Mouse (Mus musculus): ENCODE measurements around the gene Lsamp.
A peak's percentile ranks its signal among the peaks of the same experiment; 100 is the strongest.

The Lsamp gene

GRCm38 (mm10) chr16:41242841-41243240 lies 1258.7 kb downstream of the Lsamp start:
- DNase-seq (ENCODE audit: low spot score): no peak

DNA sequence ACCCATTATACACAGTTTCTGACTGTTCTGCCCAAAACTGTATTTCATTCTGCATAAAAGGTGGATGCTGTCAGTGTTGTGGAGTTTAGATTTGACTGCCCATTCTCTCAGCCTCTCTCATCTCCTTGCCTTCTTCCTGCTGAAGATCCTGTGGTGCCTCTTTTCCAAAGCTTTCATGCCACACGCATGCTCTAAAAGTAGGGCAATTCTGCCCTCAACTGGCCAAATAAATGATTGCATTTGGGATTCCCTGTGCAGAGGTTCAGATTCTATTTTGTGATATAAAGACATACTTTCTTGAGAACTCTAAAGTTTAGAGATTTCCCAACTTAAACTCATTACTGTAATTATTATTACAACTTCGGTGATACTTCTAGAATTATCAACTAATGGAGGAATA lies 1260.5 kb downstream of the Lsamp start:
- peak; percentile 83 for DNase-seq (ENCODE audit: low spot score)

- peak; percentile 85 for DNase-seq (ENCODE audit: low spot score)
Observed at GRCm38 (mm10) chr16:41258145-41259035, 1274.2 kb downstream of the Lsamp start.

DNA sequence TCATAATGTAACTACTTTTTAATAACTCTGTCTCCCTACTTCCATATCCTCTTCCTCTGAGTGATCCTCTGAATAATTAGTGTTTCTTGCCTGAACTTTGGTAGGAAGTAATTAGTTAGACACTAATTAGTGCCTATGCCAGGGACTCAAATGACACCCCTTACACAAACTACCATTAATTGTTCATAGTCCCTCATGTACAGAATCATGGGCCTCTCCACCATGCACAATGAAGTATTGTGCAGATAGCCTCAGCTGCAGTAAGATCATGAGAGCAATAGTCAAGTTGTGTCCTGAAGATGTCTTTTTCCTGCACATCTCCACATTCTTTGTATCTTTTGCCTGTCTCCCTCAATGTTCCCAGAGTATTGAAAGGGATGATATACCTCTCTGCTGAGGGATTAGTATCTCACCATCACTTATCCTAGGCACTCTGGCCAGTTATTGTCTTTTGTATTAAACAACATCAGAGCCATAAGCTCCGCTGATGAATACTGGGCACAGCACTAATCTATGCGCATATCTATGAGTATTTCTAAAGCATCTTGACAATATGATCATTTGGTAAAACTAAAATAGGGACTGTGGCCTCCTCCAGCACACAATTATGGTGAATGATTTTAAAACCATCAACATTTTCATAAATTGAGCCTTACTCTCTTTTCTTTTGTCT lies 1292.0 kb downstream of the Lsamp start:
- no peak for DNase-seq (ENCODE audit: low spot score)

GRCm38 (mm10) chr16:41317992-41318391 lies 1333.8 kb downstream of the Lsamp start:
- DNase-seq (ENCODE audit: low spot score): no peak

DNA sequence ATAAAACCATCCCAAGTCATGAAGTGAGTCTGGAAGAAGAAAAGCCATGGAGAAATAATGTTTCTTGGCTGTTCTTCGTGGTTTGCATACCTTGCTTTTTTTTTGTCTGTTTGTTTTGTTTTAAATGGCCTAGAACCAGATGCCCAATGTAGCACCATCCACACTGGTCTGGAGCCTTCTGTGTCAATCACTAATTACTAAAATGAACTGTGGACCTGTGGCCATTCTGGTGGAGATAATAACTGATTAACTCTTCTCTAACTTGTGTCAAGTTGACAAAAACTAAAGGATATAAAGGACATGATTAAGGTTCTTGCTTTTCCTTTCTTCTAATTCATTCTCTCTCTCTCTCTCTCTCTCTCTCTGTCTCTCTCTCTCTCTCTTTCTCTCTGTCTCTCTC lies 1359.3 kb downstream of the Lsamp start:
- no peak for DNase-seq (ENCODE audit: low spot score)

DNA sequence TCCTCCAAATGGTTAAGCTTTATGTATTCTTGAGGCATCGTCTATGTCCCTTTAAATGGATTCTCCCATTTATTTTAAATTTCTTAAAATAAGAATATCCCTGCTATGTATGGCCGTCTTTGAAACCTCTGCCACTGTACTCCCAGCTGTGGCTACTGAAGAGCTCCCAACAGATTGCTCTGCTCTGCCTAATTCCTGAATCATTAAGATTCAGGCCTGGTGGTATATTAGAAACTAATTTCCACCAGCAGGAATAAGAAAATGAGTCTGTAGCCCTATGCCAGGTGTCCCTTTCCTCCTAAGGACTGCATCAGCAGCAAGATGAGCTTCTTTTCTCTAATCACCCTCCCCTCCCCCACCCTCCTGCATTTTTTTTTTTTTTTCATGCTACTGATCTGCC lies 1381.0 kb downstream of the Lsamp start:
- DNase-seq (ENCODE audit: low spot score): no peak

DNA sequence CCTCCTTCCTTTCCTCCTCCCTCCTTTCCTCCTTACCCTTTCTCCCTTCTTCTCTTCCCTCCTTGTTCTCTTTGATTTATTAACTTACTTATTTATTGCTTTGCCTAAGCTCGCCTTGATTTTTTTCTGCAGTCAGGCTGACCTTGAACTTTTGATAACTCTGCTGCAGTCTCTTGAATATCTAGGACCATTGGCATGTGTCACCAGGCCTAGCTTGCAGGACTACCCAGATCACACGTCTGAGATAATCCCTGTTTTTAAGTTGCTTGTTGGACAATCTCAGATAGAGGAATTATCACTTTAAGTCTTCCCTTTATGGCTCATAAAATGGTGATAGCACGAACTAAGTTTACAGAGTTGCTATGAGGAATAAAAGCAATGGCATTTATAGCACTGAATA lies 1399.5 kb downstream of the Lsamp start:
- no peak for DNase-seq (ENCODE audit: low spot score)

DNA sequence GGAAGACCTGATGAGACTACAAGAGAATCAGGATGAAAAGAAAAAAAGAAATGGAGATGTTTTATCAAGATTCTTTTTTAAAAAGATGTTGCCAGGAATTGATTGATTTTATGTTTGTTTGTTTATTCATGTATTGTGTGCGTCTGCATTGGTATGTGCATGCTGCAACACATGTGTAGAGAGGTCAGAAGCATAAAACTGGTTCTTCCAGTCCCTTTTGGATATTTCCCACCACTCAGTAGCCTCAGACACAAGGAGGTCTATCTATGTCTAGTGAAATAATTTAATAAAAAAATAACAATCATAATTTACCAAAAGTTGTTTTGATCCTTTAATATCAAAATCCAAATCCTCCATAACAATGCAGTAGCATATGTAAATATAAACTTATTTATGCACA lies 1400.1 kb downstream of the Lsamp start:
- no peak for DNase-seq (ENCODE audit: low spot score)

DNA sequence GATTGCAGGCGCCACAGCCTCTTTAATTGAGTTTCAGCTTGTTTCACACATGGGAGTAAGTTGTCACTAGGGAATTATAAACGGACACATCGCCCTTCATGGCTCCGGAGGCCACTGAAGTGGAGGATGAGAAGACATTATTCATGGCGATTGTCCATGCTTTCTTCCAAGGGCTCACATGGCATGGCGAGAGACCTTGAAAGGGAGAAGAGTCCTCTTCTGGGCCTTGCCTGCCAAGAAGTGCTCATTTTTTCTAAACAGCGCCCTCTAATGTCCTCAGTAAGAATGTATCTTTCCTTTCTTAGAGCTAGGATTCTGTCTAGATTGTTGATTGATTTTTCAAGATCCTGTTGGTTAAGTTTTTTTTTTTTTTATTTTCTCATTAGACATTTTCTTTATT lies 1424.7 kb downstream of the Lsamp start:
- peak; percentile 17 for DNase-seq (ENCODE audit: low spot score)

DNA sequence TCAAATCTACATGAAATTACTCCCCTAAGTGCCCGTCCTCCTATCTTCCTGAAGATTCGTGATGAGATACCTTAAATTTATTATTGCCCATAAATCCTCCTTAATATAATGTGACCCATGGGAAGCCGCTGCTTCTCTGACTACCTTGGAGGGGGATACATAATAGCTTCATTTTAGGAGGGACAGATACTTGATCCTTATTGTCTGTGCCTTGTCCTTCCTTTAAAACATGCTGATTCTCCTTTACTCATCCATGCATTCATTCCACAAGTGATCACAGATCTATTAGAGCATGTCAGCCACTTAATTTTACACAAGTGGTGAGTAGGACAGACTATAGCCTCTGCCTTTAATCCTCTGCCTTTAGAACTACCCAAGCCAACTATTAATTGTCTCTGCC lies 1426.5 kb downstream of the Lsamp start:
- no peak for DNase-seq (ENCODE audit: low spot score)

DNA sequence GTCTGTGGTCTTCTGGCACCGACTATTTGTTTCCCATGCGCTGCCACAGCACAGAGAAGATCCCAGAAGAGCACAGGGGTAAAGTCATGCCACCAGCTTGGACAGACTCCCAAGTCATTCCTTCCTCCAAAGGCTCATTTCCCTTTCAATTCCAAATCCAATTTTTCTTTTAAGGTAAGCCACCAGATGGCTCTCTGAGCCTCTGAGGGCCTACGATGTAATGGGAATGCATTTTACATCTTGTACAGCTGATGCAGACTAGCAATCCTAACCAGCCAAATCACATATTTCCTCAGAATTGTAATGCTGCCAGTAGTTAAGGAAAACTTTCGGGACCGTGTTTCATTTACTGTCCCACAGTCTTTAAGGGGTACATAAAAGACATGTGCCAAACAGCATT lies 1433.2 kb downstream of the Lsamp start:
- DNase-seq (ENCODE audit: low spot score): no peak

DNA sequence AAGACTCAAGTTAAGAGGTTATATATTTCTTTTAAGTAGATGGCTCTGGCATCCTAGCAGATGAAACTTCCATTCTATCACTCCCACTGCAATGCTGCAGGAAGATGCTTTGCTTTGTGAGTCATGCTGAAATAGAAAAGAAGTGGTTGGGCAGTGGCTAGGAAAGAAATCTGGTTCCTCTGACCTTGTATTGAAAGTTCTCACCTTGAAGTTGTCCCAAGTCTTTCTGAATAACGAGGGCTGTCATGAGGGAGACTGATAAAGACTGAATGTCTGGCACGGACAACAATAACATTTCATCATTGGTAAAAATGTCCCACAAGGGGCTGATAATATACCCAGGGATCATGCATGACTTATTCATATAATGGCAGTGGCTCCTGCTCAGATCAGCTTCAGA lies 1483.2 kb downstream of the Lsamp start:
- DNase-seq (ENCODE audit: low spot score): no peak

- no peak for DNase-seq (ENCODE audit: low spot score)
Observed at GRCm38 (mm10) chr16:41478694-41479093, 1494.5 kb downstream of the Lsamp start.

- no peak for DNase-seq (ENCODE audit: low spot score)
Observed at GRCm38 (mm10) chr16:41481832-41482231, 1497.7 kb downstream of the Lsamp start.

DNA sequence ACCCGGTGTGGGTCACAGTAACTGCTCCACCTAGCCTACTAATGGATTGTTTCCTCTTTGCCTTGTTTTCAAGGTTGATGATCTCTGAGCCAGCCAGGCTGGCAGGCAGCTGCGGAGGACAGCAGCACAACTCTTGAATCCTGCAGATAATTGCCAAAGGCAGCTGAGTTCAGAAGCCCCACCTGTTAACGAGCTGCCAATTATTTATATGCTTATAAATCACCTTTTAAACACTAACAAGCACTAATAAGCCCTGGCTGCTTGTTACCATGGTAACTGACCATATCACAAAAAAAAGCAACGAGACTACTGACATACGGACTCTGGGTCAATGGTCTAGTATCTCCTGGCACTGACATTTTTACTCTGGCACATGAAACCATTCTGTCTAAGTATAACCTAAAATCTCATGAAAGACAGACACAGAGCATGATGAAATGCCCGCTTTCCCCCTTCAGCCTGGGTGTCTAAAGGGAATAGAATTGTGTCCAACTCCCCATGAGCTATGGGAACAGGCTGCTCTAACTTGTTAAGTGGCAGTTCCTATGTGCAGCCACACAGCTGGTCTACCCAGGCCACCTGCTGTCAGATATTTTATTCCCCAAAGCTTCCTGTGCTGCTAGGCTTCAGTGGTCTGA lies 1526.9 kb downstream of the Lsamp start:
- DNase-seq (ENCODE audit: low spot score): peak; percentile 21

- peak; percentile 23 for DNase-seq (ENCODE audit: low spot score)
Observed at GRCm38 (mm10) chr16:41521566-41521965, 1537.4 kb downstream of the Lsamp start.

DNA sequence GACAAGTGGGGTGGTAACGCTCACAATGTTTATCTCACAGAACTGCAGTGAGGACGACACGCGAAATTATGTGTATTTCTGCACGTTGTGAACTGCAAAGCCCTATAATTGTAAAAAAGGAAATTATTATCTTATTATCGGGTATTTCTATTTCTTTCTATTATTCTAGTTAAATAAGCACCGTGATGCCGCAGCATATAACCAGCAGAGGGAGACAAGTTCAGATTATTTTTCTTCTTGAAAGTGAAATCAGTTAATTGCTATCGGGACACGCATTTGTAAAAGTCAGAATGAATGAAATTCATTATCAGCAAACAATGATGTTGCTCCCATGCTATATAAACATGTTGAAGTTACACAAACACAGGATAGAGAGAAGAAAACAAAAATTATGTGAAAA lies 1540.1 kb downstream of the Lsamp start:
- peak; percentile 45 for DNase-seq (ENCODE audit: low spot score)

DNA sequence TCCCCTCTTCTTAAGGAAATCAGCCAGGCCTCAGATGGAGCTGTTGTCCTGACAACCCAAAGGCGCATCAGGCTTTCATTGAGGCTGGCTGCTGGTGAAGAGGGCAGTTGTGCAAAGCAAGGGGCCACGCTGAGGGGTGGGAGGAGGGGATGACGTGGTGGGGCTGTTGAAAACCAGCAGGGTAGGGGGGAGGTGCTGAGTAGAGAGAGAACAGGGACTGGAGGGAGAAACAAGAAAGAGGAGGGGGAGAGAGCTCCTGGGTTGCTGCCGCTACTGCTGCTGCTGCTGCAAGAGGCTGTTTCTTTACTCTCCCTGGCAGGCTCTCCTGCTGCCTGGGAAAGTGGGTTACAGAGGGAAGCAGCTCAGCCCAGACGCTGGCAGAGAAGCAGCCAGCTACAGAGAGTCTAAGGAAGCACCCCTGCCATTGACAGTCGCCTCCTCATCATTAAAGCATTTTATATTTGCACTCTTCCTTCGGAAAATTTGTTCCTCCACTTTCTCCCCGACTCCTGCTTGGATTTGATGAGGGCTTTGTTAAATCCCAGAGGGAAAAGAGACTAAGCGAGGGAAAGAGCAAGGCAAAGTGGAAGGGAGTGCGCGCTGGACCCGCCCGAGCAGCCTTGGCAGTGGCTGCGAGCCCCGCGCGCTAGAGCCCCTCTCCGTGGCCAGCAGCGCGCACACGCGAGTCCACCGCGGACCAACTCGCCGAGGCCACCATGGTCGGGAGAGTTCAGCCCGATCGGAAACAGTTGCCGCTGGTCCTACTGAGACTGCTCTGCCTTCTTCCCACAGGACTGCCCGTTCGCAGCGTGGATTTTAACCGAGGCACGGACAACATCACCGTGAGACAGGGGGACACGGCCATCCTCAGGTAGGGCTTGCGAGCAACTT lies 1548.7 kb downstream of the Lsamp start:
- peak; percentile 91 for DNase-seq (ENCODE audit: low spot score)

- DNase-seq (ENCODE audit: low spot score): peak; percentile 44
Observed at GRCm38 (mm10) chr16:41533686-41534085, 1549.5 kb downstream of the Lsamp start.

DNA sequence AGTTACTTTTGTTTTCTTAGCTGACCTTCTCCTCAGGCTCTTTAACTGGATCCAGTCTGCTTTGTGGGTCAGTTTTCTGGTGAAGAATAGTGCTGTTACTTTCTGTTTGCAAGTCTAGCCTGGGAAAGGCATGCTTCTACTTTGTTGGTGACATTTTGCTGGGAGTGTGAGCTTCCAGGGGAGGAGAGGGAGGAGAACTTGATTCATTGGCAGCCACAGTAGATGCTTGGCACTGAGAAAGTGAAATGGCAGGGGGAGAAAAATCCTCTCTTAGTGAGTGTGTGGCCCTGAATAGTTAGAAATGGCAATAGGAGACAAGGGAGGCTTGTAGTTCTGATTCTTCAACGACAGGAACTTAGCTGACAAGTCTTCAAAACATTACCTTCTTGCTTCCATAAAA lies 1551.6 kb downstream of the Lsamp start:
- DNase-seq (ENCODE audit: low spot score): no peak

DNA sequence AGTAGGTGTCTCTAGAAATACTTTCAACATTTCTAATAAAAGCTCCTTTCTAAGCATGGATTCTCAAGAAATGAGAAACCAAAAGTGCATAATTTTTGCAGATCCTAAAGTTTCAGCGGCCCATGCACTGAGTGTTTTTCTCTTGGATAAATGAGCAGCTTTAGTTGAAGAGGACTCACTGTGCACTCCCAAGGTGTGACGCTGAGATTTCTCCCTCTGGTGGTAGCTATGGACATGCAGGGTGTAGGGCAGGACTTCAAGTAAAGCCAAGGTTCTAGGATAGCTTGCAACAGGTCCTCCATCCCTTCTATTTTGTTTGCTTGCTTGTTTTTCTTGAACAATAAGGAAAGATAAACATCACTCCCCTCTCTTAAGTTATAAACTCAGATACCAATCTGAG lies 1558.5 kb downstream of the Lsamp start:
- DNase-seq (ENCODE audit: low spot score): peak; percentile 46
